Mouse (Mus musculus) mouse embryonic stem cell (cell line): Measurements from ENCODE around the gene Sh3bp5.

Experiments used
- in situ Hi-C, 2 experiments: fragments of 300-500 bp; cut with MboI; formaldehyde crosslinking; loops; 1 replicate in 1 of 2; 3 replicates in 1 of 2; pipeline ENCODE4 v1.14.3; 2019 to 2020; ENCODE audit warnings: low sequenced_read_pairs in 2 of 2, low pct_unique_long_range_greater_than_20kb in 1 of 2, mixed read lengths in 1 of 2; ENCODE audit not compliant: unreplicated experiment in 1 of 2

Sh3bp5 gene

DNA sequence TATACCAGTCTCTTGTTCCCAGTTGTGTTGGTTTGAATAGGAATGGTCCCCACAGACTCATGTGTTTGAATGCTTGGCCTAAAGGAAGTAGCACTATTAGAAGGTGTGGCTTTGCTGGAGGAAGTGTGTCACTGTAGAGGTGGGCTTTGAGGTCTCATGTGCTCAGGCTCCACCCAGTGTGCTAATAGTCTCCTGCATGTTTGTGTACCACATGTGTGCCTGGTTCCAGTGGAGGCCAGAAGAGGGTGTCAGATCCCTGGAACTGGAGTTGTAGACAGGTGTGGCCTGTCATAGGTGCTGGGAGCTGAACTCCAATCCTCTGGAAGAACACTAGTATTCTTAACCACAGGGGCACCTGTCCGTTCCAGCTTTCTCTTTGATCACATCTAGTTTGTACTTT is 108.7 kb downstream of the Sh3bp5 start:
- in situ Hi-C loops, result no loop called here

DNA sequence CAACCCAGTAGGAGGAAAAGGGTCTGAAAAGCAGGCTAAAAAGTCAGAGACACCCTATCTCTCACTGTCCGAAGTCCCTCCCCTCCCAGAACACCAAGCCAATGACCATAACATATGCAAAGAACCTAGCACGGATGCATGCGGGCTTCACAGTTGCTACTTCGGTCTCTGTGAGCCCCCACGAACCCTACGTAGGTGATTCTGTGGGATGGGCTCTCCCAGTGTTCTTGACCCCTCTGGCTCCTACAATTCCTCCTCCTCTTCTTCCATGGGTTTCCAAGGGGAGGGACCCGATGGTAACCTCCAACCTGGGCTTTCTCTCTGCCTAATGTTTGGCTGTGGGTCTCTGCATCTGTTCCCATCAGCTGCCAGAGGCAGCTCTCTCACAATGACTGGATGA is 109.1 kb downstream of the Sh3bp5 start:
- in situ Hi-C loops, result no loop called here

DNA sequence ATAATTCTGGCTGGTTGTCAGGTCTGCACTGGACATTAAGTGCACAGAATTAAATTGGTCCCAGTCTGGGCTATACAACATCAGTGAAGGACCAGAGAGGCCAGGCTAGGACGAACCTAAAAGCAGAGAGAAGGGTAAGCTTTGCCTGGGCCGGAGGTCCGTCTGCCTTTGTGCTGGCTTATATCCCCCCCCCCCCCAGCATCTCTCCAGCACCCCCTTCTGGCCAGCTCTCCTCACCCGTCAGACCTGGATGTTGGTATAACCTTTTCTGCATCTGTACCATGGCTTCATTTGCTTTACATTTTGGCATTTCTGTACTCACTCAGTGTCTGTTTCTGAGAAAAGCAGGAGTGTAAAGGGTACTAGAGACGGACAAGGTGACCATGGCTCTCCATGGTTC is 110.3 kb downstream of the Sh3bp5 start:
- in situ Hi-C loops, result no loop called here

DNA sequence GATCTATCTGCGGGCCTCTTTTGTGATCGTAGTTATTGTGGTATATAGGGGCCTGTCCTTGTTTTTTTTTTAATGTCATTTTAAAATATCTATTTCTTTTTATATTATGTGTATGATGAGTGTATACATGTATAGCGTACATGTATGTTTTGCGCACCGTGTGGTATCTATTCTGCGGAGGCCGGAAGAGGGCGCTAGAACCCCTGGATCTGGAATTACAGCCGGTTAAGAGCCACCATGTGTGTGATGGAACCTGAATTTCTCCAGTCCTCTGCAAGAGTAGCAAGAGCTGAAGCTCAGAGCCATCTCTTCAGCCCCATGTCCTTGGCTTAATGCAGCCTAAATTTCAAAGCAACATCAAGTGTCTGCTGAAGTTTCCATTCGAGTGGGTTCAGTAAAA is 111.0 kb downstream of the Sh3bp5 start:
- in situ Hi-C loops, result no loop called here

DNA sequence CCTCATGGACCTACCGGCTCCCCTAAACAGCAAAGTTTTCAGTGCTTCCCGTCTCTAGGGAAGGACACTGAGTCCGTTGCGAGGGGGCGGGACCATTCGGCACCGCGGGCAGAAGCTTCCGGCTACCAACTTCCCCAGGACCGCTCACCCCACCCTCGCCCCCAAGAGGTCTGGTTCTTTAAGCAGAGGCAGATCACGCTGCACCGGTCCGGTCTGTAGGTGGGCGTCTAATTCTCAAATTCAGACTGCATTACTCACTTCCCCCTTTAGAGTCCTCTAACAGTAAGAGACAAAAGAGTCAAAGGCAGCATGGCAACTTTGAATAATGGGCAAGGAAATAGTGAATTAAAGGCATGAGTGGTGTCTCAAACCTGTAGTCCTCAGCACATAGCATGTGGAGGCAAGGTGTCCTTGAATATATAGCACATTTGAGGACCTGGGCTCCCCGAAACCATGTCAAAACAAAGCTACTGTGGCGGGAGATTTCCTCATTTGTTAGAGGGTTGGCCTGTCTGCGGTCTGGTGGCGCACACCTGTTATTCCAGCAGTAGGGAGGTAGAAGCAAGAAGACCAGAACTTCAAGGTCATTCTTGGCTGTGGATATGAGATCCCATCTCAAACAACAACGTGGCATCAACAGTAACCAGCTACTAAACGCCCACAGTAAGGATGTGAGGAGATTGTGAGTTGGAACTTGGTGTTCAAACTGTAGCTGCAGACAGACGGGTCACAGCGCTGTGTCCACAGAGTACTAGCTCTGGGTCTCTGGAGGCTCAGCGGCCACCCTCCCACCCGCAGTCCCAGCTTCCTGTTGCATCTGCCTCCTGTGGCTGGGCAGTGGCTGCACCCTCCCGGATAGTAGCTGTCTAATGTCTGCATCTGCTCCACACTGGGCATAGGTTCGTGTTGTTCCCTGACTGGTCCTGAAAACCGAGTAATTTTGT is 111.8 kb downstream of the Sh3bp5 start, which contains the start of gene Dnah1:
Dnah1 (minus strand) TSS at position 48 of the 944 bp plus-strand sequence.
- in situ Hi-C loops, result no loop called here

DNA sequence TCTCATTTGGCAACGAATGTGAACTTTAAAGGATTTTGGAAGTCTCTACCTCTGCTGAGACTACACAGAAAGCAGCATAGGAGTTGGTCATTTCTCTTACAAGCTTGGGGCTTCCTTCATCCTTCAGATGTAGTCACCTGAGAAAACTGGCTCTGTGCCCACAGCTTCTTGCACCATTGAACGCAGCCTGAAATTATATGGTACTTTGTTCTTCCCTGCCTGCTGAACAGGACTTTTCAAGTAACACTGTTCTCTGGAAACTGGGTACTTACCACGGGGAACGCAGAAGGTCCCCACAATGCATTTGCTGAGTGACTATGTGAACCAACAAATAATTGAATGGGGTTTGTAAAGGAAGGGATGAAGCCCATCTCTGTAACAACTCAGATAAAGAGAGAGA is 112.7 kb downstream of the Sh3bp5 start:
- in situ Hi-C loops, result no loop called here

DNA sequence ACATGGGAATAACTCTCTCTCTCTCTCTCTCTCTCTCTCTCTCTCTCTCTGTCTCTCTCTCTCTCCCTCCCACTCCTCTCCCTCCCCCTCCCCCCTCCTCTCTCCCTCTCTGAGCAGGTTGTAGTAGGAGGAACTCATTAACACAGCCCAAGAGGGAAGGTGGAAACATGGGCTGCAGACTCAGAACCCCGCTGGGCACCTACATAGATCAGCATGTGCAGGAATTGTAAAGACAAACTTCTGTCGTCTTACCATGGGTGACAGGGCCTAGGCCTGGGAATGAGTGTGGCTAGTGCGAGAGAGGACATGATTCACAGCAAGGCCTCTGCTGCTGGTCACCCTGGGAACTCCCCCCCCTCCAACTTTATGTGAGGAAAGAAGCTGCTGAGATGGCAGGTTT is 113.7 kb downstream of the Sh3bp5 start:
- in situ Hi-C loops, result no loop called here

DNA sequence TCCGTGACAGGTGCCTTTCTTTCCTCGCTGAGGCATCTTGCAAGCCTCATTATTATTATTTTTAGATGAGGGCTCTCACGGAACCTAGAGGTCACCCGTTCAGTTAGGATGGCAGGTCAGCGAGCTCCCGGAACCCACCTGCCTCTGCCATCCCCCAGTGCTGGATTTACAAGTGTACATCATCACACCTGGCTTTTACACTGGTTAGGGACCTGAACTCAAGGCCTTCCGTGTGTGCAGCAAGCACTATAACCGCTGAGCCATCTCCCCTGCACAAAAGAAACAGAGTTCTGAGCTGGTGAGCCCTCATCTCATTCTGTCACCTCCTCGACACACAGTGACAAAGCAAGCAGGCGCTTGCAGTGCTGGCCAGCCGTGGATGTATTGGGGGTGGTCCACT is 114.7 kb downstream of the Sh3bp5 start:
- in situ Hi-C loops, result no loop called here

DNA sequence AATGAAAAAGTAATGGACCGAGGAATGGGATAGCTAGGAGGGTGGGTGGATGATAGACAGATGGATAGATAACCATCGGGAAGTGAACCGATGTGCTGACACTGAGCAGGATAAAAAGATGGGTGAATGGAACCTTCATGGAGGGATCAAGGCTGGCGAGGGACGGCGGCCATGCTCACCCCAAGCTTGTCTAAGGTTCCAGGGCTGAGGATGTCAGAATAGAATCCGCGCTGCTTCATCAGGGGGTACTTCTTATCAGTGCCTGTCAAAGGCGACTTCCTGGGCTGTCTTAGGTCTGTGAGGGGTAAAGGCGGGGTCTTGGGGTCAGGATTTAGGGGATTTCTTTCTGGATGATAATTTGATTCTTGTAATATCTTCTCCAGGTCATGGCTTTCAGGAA is 116.3 kb downstream of the Sh3bp5 start:
- in situ Hi-C loops, result no loop called here

DNA sequence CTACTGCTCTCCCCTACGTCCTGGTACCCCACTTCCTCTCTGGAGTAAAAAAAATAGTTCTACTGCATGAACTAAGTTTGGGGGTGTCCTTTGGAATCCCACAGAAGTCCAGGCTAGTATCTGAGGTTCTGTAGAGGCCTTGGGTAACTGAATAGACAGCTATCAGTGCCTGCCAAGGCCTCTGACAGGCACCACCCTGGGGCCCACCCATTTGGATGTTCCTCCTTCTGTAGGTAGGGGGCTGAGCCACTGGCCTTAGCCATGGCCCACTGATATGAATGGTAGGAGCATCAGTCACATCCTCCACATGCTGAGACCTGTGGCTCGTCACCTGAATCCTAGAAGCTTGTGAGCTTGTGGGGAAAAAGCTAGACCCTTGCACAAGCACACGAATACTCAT is 118.1 kb downstream of the Sh3bp5 start:
- in situ Hi-C loops, result no loop called here

DNA sequence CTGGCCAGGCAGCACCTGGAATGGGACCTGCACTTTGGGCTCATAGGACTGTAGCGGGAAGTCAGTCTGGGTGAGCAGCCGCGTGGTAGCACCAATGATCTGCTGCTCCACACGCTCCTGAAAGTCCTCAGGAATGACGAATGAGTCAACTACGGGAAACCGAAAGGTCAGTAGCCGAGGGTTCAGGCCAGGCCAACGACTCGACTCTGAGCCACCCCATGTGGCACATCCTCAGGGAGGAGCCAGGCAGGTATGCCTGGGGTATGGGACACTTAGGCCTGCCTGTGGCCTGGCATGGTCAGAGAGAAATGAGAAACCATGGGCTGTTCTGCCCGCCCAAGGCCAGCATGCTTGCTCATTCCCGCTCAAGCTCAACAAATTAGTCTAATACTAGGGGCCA is 119.3 kb downstream of the Sh3bp5 start:
- in situ Hi-C loops, result no loop called here

DNA sequence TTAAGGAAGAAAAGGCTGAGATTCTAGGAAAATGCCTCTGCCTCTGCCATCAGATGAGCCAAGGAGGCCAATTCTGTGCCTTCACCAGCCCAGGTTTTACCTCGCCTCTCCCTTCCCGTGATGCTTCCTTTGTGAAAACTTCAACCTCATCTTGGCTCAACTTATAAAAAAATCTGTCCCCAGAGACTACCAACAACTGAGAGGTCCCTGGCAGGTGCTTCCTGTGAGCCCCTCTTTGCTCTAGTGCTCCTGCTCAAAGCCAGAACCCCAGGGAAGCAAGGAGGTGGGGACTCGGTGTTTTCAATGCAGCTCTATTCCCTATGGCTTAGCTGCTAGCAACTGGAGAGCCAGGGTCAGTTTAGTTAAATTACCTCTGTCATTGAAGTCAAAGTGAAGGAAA is 122.7 kb downstream of the Sh3bp5 start:
- in situ Hi-C loops, result no loop called here
